Mouse (Mus musculus) midbrain, postnatal 0 days (tissue): ENCODE measurements around the gene Cd180. TPM values are rescaled to one million over a fixed set of nuclear protein-coding genes. Genes with fewer than 3 reads are reported as not detected.

Source experiments
- ATAC-seq: fragments of 200-750 bp; cut with Nextera tagmentation; 2 replicates; pipeline ENCODE4 v1.8.0; 2017; ENCODE audit warnings: moderate number of reproducible peaks, mild to moderate bottlenecking, moderate TSS enrichment, moderate library complexity; ENCODE audit not compliant: low FRiP score
- DNase-seq: peaks from one replicate; pipeline ENCODE4 v3.0.0-alpha.2; 2015; ENCODE audit warnings: low spot score
- H3K27ac ChIP-seq: fragments of 300-500 bp; sonication (generic); 2 replicates; pipeline ENCODE4 v1.5.1; 2014; ENCODE audit warnings: low read depth, mild to moderate bottlenecking, low read length, mixed read lengths
- H3K27me3 ChIP-seq: fragments of 300-500 bp; sonication (generic); 2 replicates; pipeline ENCODE4 v1.6.1; 2014; ENCODE audit warnings: low read length, control low read depth, mixed read lengths; ENCODE audit not compliant: insufficient read depth
- H3K36me3 ChIP-seq: fragments of 300-500 bp; sonication (generic); 2 replicates; pipeline ENCODE4 v1.6.1; 2014; ENCODE audit warnings: low read length, control low read depth, mixed read lengths; ENCODE audit not compliant: insufficient read depth
- H3K4me1 ChIP-seq: fragments of 300-500 bp; sonication (generic); 2 replicates; pipeline ENCODE4 v1.6.1; 2014; ENCODE audit warnings: mild to moderate bottlenecking, control low read depth, antibody characterized with exemption, low read length, mixed read lengths; ENCODE audit not compliant: insufficient read depth
- H3K4me2 ChIP-seq: fragments of 300-500 bp; sonication (generic); 2 replicates; pipeline ENCODE4 v1.6.1; 2014; ENCODE audit warnings: low read depth, mild to moderate bottlenecking, low read length, mixed read lengths; ENCODE audit not compliant: poor library complexity, severe bottlenecking
- H3K4me3 ChIP-seq: fragments of 300-500 bp; sonication (generic); 2 replicates; pipeline ENCODE4 v1.5.1; 2014; ENCODE audit warnings: low read depth, mild to moderate bottlenecking, low read length, moderate library complexity
- H3K9ac ChIP-seq: fragments of 300-500 bp; sonication (generic); replicated peaks from 2 replicates; pipeline ENCODE4 v1.6.1; 2014; ENCODE audit warnings: mild to moderate bottlenecking, low read length, moderate library complexity, mixed read lengths; ENCODE audit not compliant: poor library complexity, severe bottlenecking
- H3K9me3 ChIP-seq: fragments of 300-500 bp; sonication (generic); 2 replicates; pipeline ENCODE4 v1.6.1; 2016; ENCODE audit warnings: low read length, control low read depth
- CTCF ChIP-seq: IDR thresholded peaks from 2 replicates; pipeline ENCODE4 v1.5.1; 2016; ENCODE audit warnings: antibody characterized with exemption, mild to moderate bottlenecking
- WGBS: fragments of 180-500 bp; shearing (Covaris S2); extraction: QIAGEN DNeasy Blood & Tissue Kit; methylation state at CpG from one replicate; pipeline ENCODE4 v1.1.7; 2014; 5-methylcytosine and 5-hydroxymethylcytosine counted together
- polyA plus RNA-seq: library from polyadenylated mRNA; unstranded; fragments of >200 nt; fragmentation: Nextera tagmentation; extraction: Ambion mirVana; gene quantifications from 2 replicates; pipeline ENCODE4 v1.2.1, GENCODE M21; 2015
- total RNA-seq: library from RNA; depleted of rRNA; stranded (reverse); fragments of >200 nt; gene quantifications from 2 replicates; pipeline ENCODE4 v1.2.3, GENCODE M21; 2014

Gene Cd180
- total and polyA plus RNA-seq, 2 experiments from 2014 or later: 0.60 to 1.3 TPM

DNA sequence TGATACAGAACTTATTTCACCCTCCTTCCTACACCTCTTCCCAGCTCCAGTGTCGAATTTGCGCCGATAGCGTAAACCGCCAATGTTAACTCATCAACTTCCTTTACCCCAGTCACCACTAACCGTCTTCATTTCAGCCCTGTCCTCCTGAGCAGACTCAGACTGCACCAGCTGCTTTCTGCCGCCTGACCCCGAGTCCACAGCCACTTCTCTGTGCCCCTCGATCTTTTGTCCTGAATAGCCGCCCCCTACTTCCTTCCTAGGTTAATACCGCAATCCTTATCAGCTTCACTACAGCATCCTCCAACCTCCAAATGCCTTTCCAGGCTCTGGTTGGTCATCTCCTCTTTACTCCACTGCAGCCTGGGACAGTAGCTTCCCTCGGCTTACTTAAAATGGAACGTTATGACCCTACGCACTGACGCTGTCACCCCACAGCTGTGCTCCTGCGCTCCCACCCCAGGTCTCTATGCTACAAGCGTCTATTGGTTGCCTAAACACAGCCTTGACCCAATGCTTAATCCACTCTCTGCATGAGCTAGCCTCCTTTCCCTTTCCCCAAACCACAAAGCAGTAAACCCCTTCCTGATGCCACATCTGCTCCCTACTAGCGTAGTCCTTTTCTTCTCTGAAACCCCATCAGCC, 27.6 kb upstream of the Cd180 start:
- Histone ChIP-seq H3K4me1 (no peaks in the 10 kb centered on the region), H3K36me3 (no peaks in the 10 kb centered on the region), H3K4me2 (peak overlapping the region; percentile 23; the same call in 1 of the 2 replicates), H3K9me3 (no peaks in the 10 kb centered on the region), H3K4me3 (no peak overlapping the region), H3K9ac (no peak overlapping the region), H3K27me3 (no peaks in the 10 kb centered on the region), H3K27ac (no peak overlapping the region)
- no peak for TF ChIP-seq CTCF
- ATAC-seq: no peak
- 57% methylated on average over 18 of the region's 18 CpGs for WGBS
- DNase-seq: no peak

GRCm38 (mm10) chr13:102666233-102666614, 27.1 kb upstream of the Cd180 start:
- H3K9ac ChIP-seq: no peak overlapping the region
- TF ChIP-seq CTCF: no peak
- DNase-seq (no peak), ATAC-seq (no peak)
- H3K36me3 ChIP-seq: no peaks in the 10 kb centered on the region
- no peak overlapping the region for H3K27ac ChIP-seq
- no peaks in the 10 kb centered on the region for H3K27me3 ChIP-seq
- H3K4me1 ChIP-seq: no peaks in the 10 kb centered on the region
- H3K4me2 ChIP-seq: no peak overlapping the region
- no peak overlapping the region for H3K4me3 ChIP-seq
- WGBS: 89% methylated on average over 12 of the region's 12 CpGs
- no peaks in the 10 kb centered on the region for H3K9me3 ChIP-seq

- Histone ChIP-seq H3K27me3 (no peaks in the 10 kb centered on the region), H3K9ac (no peak overlapping the region), H3K27ac (no peak overlapping the region), H3K4me1 (no peaks in the 10 kb centered on the region), H3K9me3 (no peaks in the 10 kb centered on the region), H3K4me3 (no peak overlapping the region), H3K36me3 (no peaks in the 10 kb centered on the region), H3K4me2 (no peak overlapping the region)
- 85% methylated on average over 4 of the region's 4 CpGs for WGBS
- no peak for ATAC-seq
- TF ChIP-seq CTCF: no peak
- no peak for DNase-seq
Observed at GRCm38 (mm10) chr13:102666731-102667130, 26.6 kb upstream of the Cd180 start.

GRCm38 (mm10) chr13:102667401-102667800, 26.0 kb upstream of the Cd180 start:
- H3K9ac ChIP-seq: no peak overlapping the region
- ATAC-seq (no peak), DNase-seq (no peak)
- whole genome bisulfite sequencing: 92% methylated on average over 4 of the region's 4 CpGs
- no peaks in the 10 kb centered on the region for H3K4me1 ChIP-seq
- no peak overlapping the region for H3K27ac ChIP-seq
- H3K9me3 ChIP-seq: no peaks in the 10 kb centered on the region
- no peak overlapping the region for H3K4me3 ChIP-seq
- no peak for TF ChIP-seq CTCF
- H3K27me3 ChIP-seq: no peaks in the 10 kb centered on the region
- no peaks in the 10 kb centered on the region for H3K36me3 ChIP-seq
- no peak overlapping the region for H3K4me2 ChIP-seq

GRCm38 (mm10) chr13:102667842-102668241, 25.5 kb upstream of the Cd180 start:
- H3K4me3 ChIP-seq: no peak overlapping the region
- no peak for DNase-seq
- WGBS: 90% methylated on average over 9 of the region's 9 CpGs
- no peak overlapping the region for H3K9ac ChIP-seq
- no peaks in the 10 kb centered on the region for H3K27me3 ChIP-seq
- H3K9me3 ChIP-seq: no peaks in the 10 kb centered on the region
- no peak for ATAC-seq
- TF ChIP-seq CTCF: no peak
- H3K4me2 ChIP-seq: no peak overlapping the region
- H3K4me1 ChIP-seq: no peaks in the 10 kb centered on the region
- no peaks in the 10 kb centered on the region for H3K36me3 ChIP-seq
- H3K27ac ChIP-seq: no peak overlapping the region

DNA sequence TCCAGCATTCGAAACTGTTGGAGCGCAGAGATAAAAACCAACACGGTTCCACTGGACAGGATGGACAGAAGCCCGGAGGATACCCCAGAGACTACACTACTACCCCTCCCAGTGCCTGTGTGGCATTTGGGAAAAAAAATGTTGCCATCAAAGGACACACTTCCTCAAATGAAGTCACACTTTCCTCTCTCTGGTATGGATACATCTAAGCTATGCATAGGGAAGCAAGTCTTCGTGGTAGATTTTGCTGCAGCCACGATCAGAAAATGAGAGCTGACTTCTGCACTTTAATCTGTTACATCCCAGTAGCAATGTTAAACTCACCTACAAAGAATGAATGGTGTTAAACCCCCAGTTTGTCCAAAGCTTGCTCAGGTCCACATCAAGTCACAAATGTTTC, 24.4 kb upstream of the Cd180 start:
- Histone ChIP-seq H3K9me3 (no peaks in the 10 kb centered on the region), H3K4me2 (no peak overlapping the region), H3K9ac (no peak overlapping the region), H3K4me1 (no peaks in the 10 kb centered on the region), H3K4me3 (no peak overlapping the region), H3K27ac (no peak overlapping the region), H3K36me3 (no peaks in the 10 kb centered on the region), H3K27me3 (no peaks in the 10 kb centered on the region)
- DNase-seq: no peak
- TF ChIP-seq CTCF: no peak
- 70% methylated on average over 6 of the region's 6 CpGs for WGBS
- ATAC-seq: no peak
